Mouse (Mus musculus) forebrain, postnatal 0 days (tissue): ENCODE results near the gene Wnt3a. TPM values are rescaled to one million over a fixed set of nuclear protein-coding genes. Genes with fewer than 3 reads are reported as not detected.
A peak's percentile ranks its signal among the peaks of the same experiment; 100 is the strongest.

Source experiments
- ATAC-seq: fragments of 200-750 bp; cut with Nextera tagmentation; 2 replicates; pipeline ENCODE4 v1.8.0; 2017; ENCODE audit warnings: mild to moderate bottlenecking, moderate library complexity
- DNase-seq: peaks from one replicate; pipeline ENCODE4 v3.0.0-alpha.2; 2015
- H3K27ac ChIP-seq: fragments of 300-500 bp; sonication (generic); 2 replicates; pipeline ENCODE4 v1.5.1; 2014; ENCODE audit warnings: low read depth, mild to moderate bottlenecking, antibody characterized with exemption, low read length, moderate library complexity, mixed read lengths
- H3K27me3 ChIP-seq: fragments of 300-500 bp; sonication (generic); 2 replicates; pipeline ENCODE4 v1.6.1; 2014; ENCODE audit warnings: mild to moderate bottlenecking, low read length, mixed read lengths; ENCODE audit not compliant: insufficient read depth
- H3K36me3 ChIP-seq: fragments of 300-500 bp; sonication (generic); 2 replicates; pipeline ENCODE4 v1.6.1; 2014; ENCODE audit warnings: mild to moderate bottlenecking, moderate library complexity; ENCODE audit not compliant: insufficient read depth
- H3K4me1 ChIP-seq: fragments of 300-500 bp; sonication (generic); 2 replicates; pipeline ENCODE4 v1.6.1; 2014; ENCODE audit warnings: antibody characterized with exemption; ENCODE audit not compliant: insufficient read depth
- H3K4me2 ChIP-seq: fragments of 300-500 bp; sonication (generic); 2 replicates; pipeline ENCODE4 v1.6.1; 2014; ENCODE audit warnings: low read depth, mild to moderate bottlenecking, moderate library complexity
- H3K4me3 ChIP-seq: fragments of 300-500 bp; sonication (generic); 2 replicates; pipeline ENCODE4 v1.5.1; 2014; ENCODE audit warnings: low read depth, low read length, mixed read lengths
- H3K9ac ChIP-seq: fragments of 300-500 bp; sonication (generic); 2 replicates; pipeline ENCODE4 v1.6.1; 2014; ENCODE audit warnings: mild to moderate bottlenecking
- H3K9me3 ChIP-seq: fragments of 300-500 bp; sonication (generic); 2 replicates; pipeline ENCODE4 v1.6.1; 2016; ENCODE audit warnings: low read length
- CTCF ChIP-seq: sonication (generic); IDR thresholded peaks from 2 replicates; pipeline ENCODE4 v1.5.1; 2016; ENCODE audit warnings: antibody characterized with exemption, control low read depth, low read depth
- WGBS: fragments of 180-500 bp; shearing (Covaris S2); extraction: QIAGEN DNeasy Blood & Tissue Kit; methylation state at CpG from one replicate; pipeline ENCODE4 v1.1.7; 2014; 5-methylcytosine and 5-hydroxymethylcytosine counted together
- polyA plus RNA-seq: library from polyadenylated mRNA; unstranded; fragments of >200 nt; fragmentation: Nextera tagmentation; extraction: Ambion mirVana; gene quantifications from 2 replicates; pipeline ENCODE4 v1.2.1, GENCODE M21; 2015
- total RNA-seq: library from RNA; depleted of rRNA; stranded (reverse); fragments of >200 nt; gene quantifications from 2 replicates; pipeline ENCODE4 v1.2.3, GENCODE M21; 2014

The Wnt3a gene
- total and polyA plus RNA-seq, 2 experiments from 2014 or later, result 0.29 to 0.52 TPM

GRCm38 (mm10) chr11:59276877-59277276 is 13.7 kb downstream of the Wnt3a start:
- H3K27ac ChIP-seq, result no peak overlapping the region
- no peak overlapping the region for H3K4me3 ChIP-seq
- no peak overlapping the region for H3K9ac ChIP-seq
- no peak for TF ChIP-seq CTCF
- H3K9me3 ChIP-seq, result no peaks in the 10 kb centered on the region
- H3K36me3 ChIP-seq, result no peaks in the 10 kb centered on the region
- WGBS, result 38% methylated on average over 2 of the region's 2 CpGs
- H3K4me2 ChIP-seq, result no peak overlapping the region
- no peak for ATAC-seq
- no peak for DNase-seq
- no peaks in the 10 kb centered on the region for H3K4me1 ChIP-seq
- no peaks in the 10 kb centered on the region for H3K27me3 ChIP-seq

- Histone ChIP-seq H3K4me1 (no peaks in the 10 kb centered on the region), H3K4me2 (no peak overlapping the region), H3K27ac (no peak overlapping the region), H3K9me3 (no peaks in the 10 kb centered on the region), H3K4me3 (no peak overlapping the region), H3K9ac (no peak overlapping the region), H3K27me3 (no peaks in the 10 kb centered on the region), H3K36me3 (no peaks in the 10 kb centered on the region)
- TF ChIP-seq CTCF, result no peak
- whole genome bisulfite sequencing, result 68% methylated on average over 3 of the region's 3 CpGs
- ATAC-seq (no peak), DNase-seq (no peak)
Observed at GRCm38 (mm10) chr11:59274184-59274583, 16.4 kb downstream of the Wnt3a start.

GRCm38 (mm10) chr11:59266727-59267126 is 23.8 kb downstream of the Wnt3a start:
- no peaks in the 10 kb centered on the region for H3K36me3 ChIP-seq
- ATAC-seq, result no peak
- no peaks in the 10 kb centered on the region for H3K27me3 ChIP-seq
- no peak overlapping the region for H3K9ac ChIP-seq
- H3K4me1 ChIP-seq, result peaks cover 7% of the 10 kb centered on the region; the same call in 1 of the 2 replicates
- no peaks in the 10 kb centered on the region for H3K9me3 ChIP-seq
- no peak for TF ChIP-seq CTCF
- no peak overlapping the region for H3K4me2 ChIP-seq
- H3K27ac ChIP-seq, result no peak overlapping the region
- whole genome bisulfite sequencing, result 23% methylated on average over 6 of the region's 6 CpGs
- H3K4me3 ChIP-seq, result no peak overlapping the region
- DNase-seq, result no peak

DNA sequence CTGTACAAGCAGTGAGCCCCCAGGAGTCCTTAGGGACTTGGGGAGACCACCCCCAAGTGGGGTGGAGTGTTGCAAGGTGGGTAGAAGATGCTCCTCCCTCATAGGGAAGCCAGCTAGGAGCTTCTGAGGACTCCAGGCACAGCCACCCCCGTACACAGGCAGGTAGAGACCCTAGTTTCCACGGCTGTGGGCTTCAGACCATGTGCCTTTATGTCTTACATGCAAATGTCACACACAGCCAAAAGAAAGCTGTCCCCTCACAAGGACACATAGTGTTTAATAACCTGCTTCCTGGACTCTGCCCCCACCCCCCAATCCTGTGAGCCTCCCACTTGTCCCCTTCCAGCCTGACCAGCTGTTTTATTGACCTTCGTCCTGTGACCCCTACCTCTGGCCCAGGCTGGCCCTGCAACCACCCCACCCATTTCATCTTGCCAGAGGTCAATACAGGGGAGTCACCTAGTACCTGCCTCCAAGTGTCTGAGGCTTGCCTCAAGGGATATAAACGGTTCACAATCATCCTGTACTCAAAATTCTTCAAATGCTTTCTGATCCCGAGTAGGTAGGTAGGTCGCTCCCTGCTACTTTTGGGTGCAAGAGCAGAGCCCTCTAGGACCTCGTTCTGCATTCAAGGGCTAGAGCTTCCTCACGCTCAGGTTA is 25.3 kb downstream of the Wnt3a start:
- no peak for TF ChIP-seq CTCF
- peaks cover 7% of the 10 kb centered on the region; the same call in 1 of the 2 replicates for H3K4me1 ChIP-seq
- no peaks in the 10 kb centered on the region for H3K27me3 ChIP-seq
- no peaks in the 10 kb centered on the region for H3K36me3 ChIP-seq
- no peak overlapping the region for H3K4me3 ChIP-seq
- H3K9me3 ChIP-seq, result no peaks in the 10 kb centered on the region
- no peak overlapping the region for H3K9ac ChIP-seq
- no peak for ATAC-seq
- no peak overlapping the region for H3K4me2 ChIP-seq
- DNase-seq, result no peak
- WGBS, result 64% methylated on average over 8 of the region's 8 CpGs
- H3K27ac ChIP-seq, result no peak overlapping the region

- no peak for TF ChIP-seq CTCF
- DNase-seq (no peak), ATAC-seq (no peak)
- H3K27me3 ChIP-seq, result no peaks in the 10 kb centered on the region
- H3K36me3 ChIP-seq, result no peaks in the 10 kb centered on the region
- peak overlapping the region; percentile 75 for H3K4me2 ChIP-seq
- H3K27ac ChIP-seq, result no peak overlapping the region
- 6% methylated on average over 8 of the region's 8 CpGs for WGBS
- H3K9me3 ChIP-seq, result no peaks in the 10 kb centered on the region
- H3K4me1 ChIP-seq, result peaks cover 7% of the 10 kb centered on the region; the same call in 1 of the 2 replicates
- H3K4me3 ChIP-seq, result peak overlapping the region; percentile 49
- peak overlapping the region; percentile 63 for H3K9ac ChIP-seq
Observed at GRCm38 (mm10) chr11:59264593-59264992, 26.0 kb downstream of the Wnt3a start.

DNA sequence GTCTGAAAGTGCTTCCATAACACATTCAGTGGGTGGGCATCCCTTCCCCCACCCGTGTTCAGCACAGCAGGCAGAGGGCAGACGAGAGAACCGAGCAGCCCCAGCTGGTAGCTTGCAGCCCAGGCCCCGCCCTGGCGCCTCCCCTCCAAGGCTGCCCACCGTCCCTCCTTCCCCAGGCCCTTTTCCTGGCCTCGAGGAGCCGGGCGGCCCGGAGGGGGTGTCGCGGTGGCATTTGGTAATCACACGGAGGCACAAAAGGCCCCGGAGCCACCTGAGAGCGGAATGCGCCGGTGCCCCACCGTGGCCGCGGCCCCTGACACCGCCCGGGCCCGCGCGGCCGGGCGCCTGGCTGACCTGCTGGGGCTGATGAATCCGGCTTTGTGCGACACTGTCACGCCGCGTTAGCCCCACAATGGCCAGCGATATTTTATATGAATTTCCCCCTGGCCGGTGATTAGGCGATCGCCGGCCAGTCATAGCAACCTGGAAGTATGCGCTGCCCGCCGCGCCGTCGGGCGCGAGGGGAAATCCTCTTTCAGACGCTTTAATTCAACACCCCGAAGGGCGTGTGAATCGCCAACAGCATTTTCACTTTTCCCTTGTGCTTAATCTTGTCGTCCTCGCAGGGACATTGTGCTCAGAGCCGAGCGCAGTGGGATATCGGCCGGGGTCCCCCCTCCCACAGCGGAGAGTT is 26.5 kb downstream of the Wnt3a start:
- ATAC-seq (peak; percentile 98), DNase-seq (peak; percentile 76)
- Histone ChIP-seq H3K9me3 (no peaks in the 10 kb centered on the region), H3K4me3 (peak overlapping the region; percentile 49), H3K9ac (peak overlapping the region; percentile 63), H3K36me3 (no peaks in the 10 kb centered on the region), H3K27me3 (no peaks in the 10 kb centered on the region), H3K4me2 (peak overlapping the region; percentile 75), H3K4me1 (peaks cover 7% of the 10 kb centered on the region; the same call in 1 of the 2 replicates), H3K27ac (no peak overlapping the region)
- under 1% methylated on average over 55 of the region's 56 CpGs for WGBS
- peak; percentile 66 for TF ChIP-seq CTCF

GRCm38 (mm10) chr11:59262308-59262707 is 28.2 kb downstream of the Wnt3a start:
- no peaks in the 10 kb centered on the region for H3K27me3 ChIP-seq
- no peak overlapping the region for H3K27ac ChIP-seq
- H3K4me2 ChIP-seq, result no peak overlapping the region
- peaks cover 7% of the 10 kb centered on the region; the same call in 1 of the 2 replicates for H3K4me1 ChIP-seq
- no peak overlapping the region for H3K9ac ChIP-seq
- ATAC-seq, result no peak
- H3K4me3 ChIP-seq, result no peak overlapping the region
- TF ChIP-seq CTCF, result no peak
- no peaks in the 10 kb centered on the region for H3K9me3 ChIP-seq
- DNase-seq, result no peak
- no peaks in the 10 kb centered on the region for H3K36me3 ChIP-seq
